Mouse (Mus musculus) olfactory bulb, adult 2 months (tissue): ENCODE results near the gene Aebp2.

Source experiments
- CTCF ChIP-seq: fragments of 200-500 bp; IDR thresholded peaks from 2 replicates; pipeline ENCODE4 v1.5.1; 2012; ENCODE audit warnings: low read depth, mild to moderate bottlenecking, low read length, moderate library complexity; ENCODE audit not compliant: insufficient read depth
- POLR2A ChIP-seq: fragments of 200-500 bp; IDR thresholded peaks from 2 replicates; pipeline ENCODE4 v1.6.1; 2012; ENCODE audit warnings: mild to moderate bottlenecking, low read depth, low read length, moderate library complexity; ENCODE audit not compliant: insufficient read depth

GRCm38 (mm10) chr6:140605732-140606131 is 16.7 kb upstream of the Aebp2 start:
- no peak for TF ChIP-seq CTCF
- no peak for TF ChIP-seq POLR2A
